ENCODE assay signal across 7 mouse cellular contexts in the genomic region with DNA sequence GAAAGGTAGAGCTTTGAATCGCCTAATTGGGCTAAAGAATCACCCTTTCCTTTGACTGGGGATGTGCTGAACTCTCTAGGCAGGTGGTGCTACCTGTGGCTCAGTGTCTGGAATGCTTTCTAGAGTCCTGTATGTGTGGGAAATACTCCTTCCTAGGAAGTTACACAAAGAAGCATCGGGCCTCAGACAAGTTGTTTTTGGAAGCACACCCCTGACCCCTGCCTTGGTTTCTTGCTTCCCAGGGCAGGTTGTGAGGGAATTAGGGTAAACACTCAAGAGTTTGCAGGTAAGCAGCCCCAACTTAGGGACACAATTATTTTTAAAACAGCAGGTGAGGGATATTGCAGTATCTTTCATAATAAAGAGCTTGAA. TPM values are rescaled to one million over a fixed set of nuclear protein-coding genes. Genes with fewer than 3 reads are reported as not detected.
DNase-seq lines count a peak whose midpoint lies in the region; ATAC-seq and TF ChIP-seq lines count a peak whose summit lies in the region.

No protein-coding gene starts in this region.

- H3K36me3 ChIP-seq in lung, embryonic 16.5 days (ENCODE audit: control insufficient read depth, insufficient read depth, low read length): peaks cover 26% of the 10 kb centered on the region
- H3K36me3 ChIP-seq in forebrain, embryonic 10.5 days (replicated peaks): peaks cover 59% of the 10 kb centered on the region
- peaks cover 8% of the 10 kb centered on the region for H3K36me3 ChIP-seq in limb, embryonic 11.5 days (ENCODE audit: control insufficient read depth, insufficient read depth, low read length)
- H3K36me3 ChIP-seq in small intestine, adult 2 months (ENCODE audit: control insufficient read depth, insufficient read depth, low read length): peaks cover 31% of the 10 kb centered on the region

- no peaks in the 10 kb centered on the region for H3K27me3 ChIP-seq in lung, embryonic 16.5 days (ENCODE audit: control insufficient read depth, insufficient read depth, low read depth, low read length)
- no peaks in the 10 kb centered on the region for H3K27me3 ChIP-seq in forebrain, embryonic 10.5 days (ENCODE audit: poor library complexity, severe bottlenecking)
- H3K27me3 ChIP-seq in limb, embryonic 11.5 days (ENCODE audit: control insufficient read depth, insufficient read depth, low read length): no peaks in the 10 kb centered on the region
- no peaks in the 10 kb centered on the region for H3K27me3 ChIP-seq in small intestine, adult 2 months (ENCODE audit: control insufficient read depth, insufficient read depth, low read length)

- no peaks in the 10 kb centered on the region for H3K9me3 ChIP-seq in lung, embryonic 16.5 days (ENCODE audit: control insufficient read depth, low read length)
- H3K9me3 ChIP-seq in forebrain, embryonic 10.5 days: no peaks in the 10 kb centered on the region
- H3K9me3 ChIP-seq in limb, embryonic 11.5 days (ENCODE audit: control insufficient read depth, low read length): no peaks in the 10 kb centered on the region

- TF ChIP-seq POLR2A in small intestine, adult 2 months (IDR thresholded peaks at IDR 0.05; ENCODE audit: low read depth, low read length): no peak

- no peak for DNase-seq in lung, postnatal 36 days
- no peak for DNase-seq in forebrain, embryonic 10.5 days (ENCODE audit: extremely low spot score, low spot score)
- DNase-seq in limb, embryonic 11.5 days (ENCODE audit: low spot score): no peak
- no peak for DNase-seq in thymus, adult 18-20 months

- ATAC-seq in lung, embryonic 16.5 days (ENCODE audit: low read depth): no peak
- ATAC-seq in limb, embryonic 11.5 days (ENCODE audit: insufficient number of reproducible peaks, low FRiP score, low TSS enrichment, low read depth): no peak
- no peak for ATAC-seq in megakaryocyte progenitor cell, adult 5-6 weeks (replicated peaks; ENCODE audit: poor library complexity)

- H3K4me1 ChIP-seq in lung, embryonic 16.5 days (replicated peaks; ENCODE audit: control insufficient read depth, insufficient read depth, low read length): peaks cover 13% of the 10 kb centered on the region
- peaks cover 27% of the 10 kb centered on the region for H3K4me1 ChIP-seq in forebrain, embryonic 10.5 days
- no peaks in the 10 kb centered on the region for H3K4me1 ChIP-seq in limb, embryonic 11.5 days (ENCODE audit: control insufficient read depth, insufficient read depth, low read length)
- peaks cover 10% of the 10 kb centered on the region; the same call in 1 of the 2 replicates for H3K4me1 ChIP-seq in small intestine, adult 2 months (ENCODE audit: control insufficient read depth, insufficient read depth, insufficient read length, low read length)

- WGBS in lung, embryonic 16.5 days: 9% methylated on average over 2 of the region's 2 CpGs
- 31% methylated on average over 2 of the region's 2 CpGs for whole genome bisulfite sequencing in forebrain, embryonic 10.5 days
- WGBS in limb, embryonic 11.5 days: 30% methylated on average over 2 of the region's 2 CpGs
- 1% methylated on average over 2 of the region's 2 CpGs for WGBS in small intestine, adult 2 months

- peak overlapping the region; percentile 93; the same call in 1 of the 2 replicates for H3K27ac ChIP-seq in lung, embryonic 16.5 days (ENCODE audit: low read length)
- H3K27ac ChIP-seq in forebrain, embryonic 10.5 days: peak overlapping the region; percentile 86
- no peak overlapping the region for H3K27ac ChIP-seq in limb, embryonic 11.5 days (replicated peaks; ENCODE audit: low read depth, low read length)
- H3K27ac ChIP-seq in small intestine, adult 2 months (ENCODE audit: insufficient read depth, low read depth, low read length): no peak overlapping the region

- TF ChIP-seq CTCF in small intestine, adult 2 months (IDR thresholded peaks at IDR 0.05; ENCODE audit: extremely low read depth, insufficient read length, insufficient replicate concordance, low read depth, low read length): no peak

- H3K9ac ChIP-seq in lung, embryonic 16.5 days (ENCODE audit: low read length): peak overlapping the region; percentile 95
- peak overlapping the region; percentile 76 for H3K9ac ChIP-seq in limb, embryonic 11.5 days (ENCODE audit: low read length)

- H3K4me3 ChIP-seq in lung, embryonic 16.5 days (ENCODE audit: low read length): peak overlapping the region; percentile 97
- peak overlapping the region; percentile 76 for H3K4me3 ChIP-seq in forebrain, embryonic 10.5 days
- H3K4me3 ChIP-seq in limb, embryonic 11.5 days (ENCODE audit: low read depth, low read length): peak overlapping the region; percentile 73
- peak overlapping the region; percentile 84 for H3K4me3 ChIP-seq in small intestine, adult 2 months (ENCODE audit: low read depth, low read length)

- peak overlapping the region; percentile 74 for H3K4me2 ChIP-seq in lung, embryonic 16.5 days (ENCODE audit: low read depth, low read length)
- peak overlapping the region; percentile 64 for H3K4me2 ChIP-seq in limb, embryonic 11.5 days (ENCODE audit: low read depth, severe bottlenecking)

RNA-seq across cellular contexts. Expression of gene Crtc2, which starts 1.2 kb away (rescaled TPM):
- polyA plus RNA-seq in lung, embryonic 16.5 days (2015; fragmentation: Nextera tagmentation; extraction: Ambion mirVana): 25.5 and 28.4 TPM in 2 replicates
- 21.3 and 26.4 TPM in 2 replicates for polyA plus RNA-seq in forebrain, embryonic 10.5 days (2016; fragmentation: Nextera tagmentation; extraction: Ambion mirVana)
- 16.7 TPM in 2 replicates for polyA plus RNA-seq in limb, embryonic 11.5 days (2014; fragmentation: Nextera tagmentation; extraction: Ambion mirVana)
- 31.4 and 57.0 TPM in 2 replicates for polyA plus RNA-seq in small intestine, adult 2 months (2012; rRNA removed)
- 30.9 and 32.5 TPM in 2 replicates for total RNA-seq in megakaryocyte progenitor cell, adult 5-6 weeks (2015)
- 10.2 and 18.2 TPM in 2 replicates for total RNA-seq in megakaryocyte progenitor cell, adult 5-6 weeks (2017)

RNA-seq across cellular contexts. Expression of gene Slc39a1, which starts 7.2 kb away (rescaled TPM):
- polyA plus RNA-seq in lung, embryonic 16.5 days (2015; fragmentation: Nextera tagmentation; extraction: Ambion mirVana): 105 and 110 TPM in 2 replicates
- 69.6 and 75.4 TPM in 2 replicates for polyA plus RNA-seq in forebrain, embryonic 10.5 days (2016; fragmentation: Nextera tagmentation; extraction: Ambion mirVana)
- polyA plus RNA-seq in limb, embryonic 11.5 days (2014; fragmentation: Nextera tagmentation; extraction: Ambion mirVana): 58.0 and 58.3 TPM in 2 replicates
- 46.2 and 72.7 TPM in 2 replicates for polyA plus RNA-seq in small intestine, adult 2 months (2012; rRNA removed)
- 15.6 and 19.5 TPM in 2 replicates for total RNA-seq in megakaryocyte progenitor cell, adult 5-6 weeks (2015)
- total RNA-seq in megakaryocyte progenitor cell, adult 5-6 weeks (2017): 31.4 and 41.2 TPM in 2 replicates

RNA-seq across cellular contexts. Expression of gene Dennd4b, which starts 9.8 kb away (rescaled TPM):
- polyA plus RNA-seq in lung, embryonic 16.5 days (2015; fragmentation: Nextera tagmentation; extraction: Ambion mirVana): 3.6 and 3.7 TPM in 2 replicates
- polyA plus RNA-seq in forebrain, embryonic 10.5 days (2016; fragmentation: Nextera tagmentation; extraction: Ambion mirVana): 7.0 and 7.2 TPM in 2 replicates
- 3.9 and 5.5 TPM in 2 replicates for polyA plus RNA-seq in limb, embryonic 11.5 days (2014; fragmentation: Nextera tagmentation; extraction: Ambion mirVana)
- 10.7 and 14.1 TPM in 2 replicates for polyA plus RNA-seq in small intestine, adult 2 months (2012; rRNA removed)
- total RNA-seq in megakaryocyte progenitor cell, adult 5-6 weeks (2015): 16.5 and 21.9 TPM in 2 replicates
- 8.9 and 10.4 TPM in 2 replicates for total RNA-seq in megakaryocyte progenitor cell, adult 5-6 weeks (2017)

RNA-seq across cellular contexts. Expression of gene Creb3l4, which starts 11.9 kb away (rescaled TPM):
- polyA plus RNA-seq in lung, embryonic 16.5 days (2015; fragmentation: Nextera tagmentation; extraction: Ambion mirVana): 5.8 TPM in 2 replicates
- polyA plus RNA-seq in forebrain, embryonic 10.5 days (2016; fragmentation: Nextera tagmentation; extraction: Ambion mirVana): 4.5 and 5.8 TPM in 2 replicates
- polyA plus RNA-seq in limb, embryonic 11.5 days (2014; fragmentation: Nextera tagmentation; extraction: Ambion mirVana): 11.0 and 11.3 TPM in 2 replicates
- polyA plus RNA-seq in small intestine, adult 2 months (2012; rRNA removed): 6.6 and 7.0 TPM in 2 replicates
- 0.39 TPM in 1 of 2 replicates, not detected in the other for total RNA-seq in megakaryocyte progenitor cell, adult 5-6 weeks (2015)
- not detected in 2 replicates for total RNA-seq in megakaryocyte progenitor cell, adult 5-6 weeks (2017)

RNA-seq across cellular contexts. Expression of gene Jtb, which starts 23.8 kb away (rescaled TPM):
- polyA plus RNA-seq in lung, embryonic 16.5 days (2015; fragmentation: Nextera tagmentation; extraction: Ambion mirVana): 91.0 and 93.6 TPM in 2 replicates
- polyA plus RNA-seq in forebrain, embryonic 10.5 days (2016; fragmentation: Nextera tagmentation; extraction: Ambion mirVana): 89.4 and 96.6 TPM in 2 replicates
- 79.5 and 80.1 TPM in 2 replicates for polyA plus RNA-seq in limb, embryonic 11.5 days (2014; fragmentation: Nextera tagmentation; extraction: Ambion mirVana)
- 70.7 and 84.2 TPM in 2 replicates for polyA plus RNA-seq in small intestine, adult 2 months (2012; rRNA removed)
- total RNA-seq in megakaryocyte progenitor cell, adult 5-6 weeks (2015): 91.6 and 102 TPM in 2 replicates
- total RNA-seq in megakaryocyte progenitor cell, adult 5-6 weeks (2017): 43.1 and 48.6 TPM in 2 replicates

Comparison
In these comparisons a context has a peak if more than half of its experiments do, and no peak if none do; other contexts are left out.
1. H3K27ac ChIP-seq: peak in lung, embryonic 16.5 days (single experiment) and forebrain, embryonic 10.5 days (single experiment); none in limb, embryonic 11.5 days (single experiment) and small intestine, adult 2 months (single experiment).
2. Peak in every context shown above with its lines, with median percentiles within 50 percentile points of each other: H3K4me3 ChIP-seq.